Mouse (Mus musculus): ENCODE results near the gene Fstl1. TPM values are rescaled to one million over a fixed set of nuclear protein-coding genes. Genes with fewer than 3 reads are reported as not detected.

Gene Fstl1
- total and polyA plus RNA-seq, 3 experiments = 0.34 to 0.87 (median 0.59) TPM

DNA sequence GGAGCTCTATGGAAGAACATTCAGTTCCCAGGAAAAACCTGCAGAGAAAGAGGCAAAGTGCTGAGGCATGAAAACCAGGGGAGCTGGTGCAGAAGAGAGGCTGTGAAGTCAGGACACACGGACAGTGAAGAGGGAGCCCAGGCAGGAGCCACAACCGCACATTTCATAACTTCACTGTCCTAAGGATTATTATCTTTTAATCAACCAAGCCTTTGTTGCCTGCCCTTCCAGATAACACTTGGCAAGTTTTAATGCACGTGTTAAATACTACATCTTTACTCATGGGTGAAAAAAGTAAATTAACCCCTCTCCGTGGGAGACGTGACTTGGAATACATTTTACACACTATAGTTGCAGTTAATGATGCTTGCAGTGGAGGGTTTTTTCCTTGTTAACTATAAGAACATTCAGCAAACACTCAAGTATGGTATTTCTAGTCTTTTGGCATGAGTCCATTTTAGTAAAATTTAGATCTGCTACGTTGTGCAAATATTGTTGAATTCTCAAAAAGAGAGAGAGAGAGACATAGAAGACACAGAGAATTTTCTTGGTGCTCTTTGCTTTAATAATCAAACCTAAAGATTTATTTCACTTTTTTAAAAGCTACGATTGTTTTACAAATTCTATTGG lies 3.1 kb downstream of the Fstl1 start:
- H3K36me3 ChIP-seq (replicated peaks in 1 of 2; ENCODE audit: control insufficient read depth in 1 of 2, insufficient read depth in 1 of 2, low read length in 1 of 2) = no peaks in the 10 kb centered on the region
- no peak for DNase-seq (ENCODE audit: extremely low read depth)

DNA sequence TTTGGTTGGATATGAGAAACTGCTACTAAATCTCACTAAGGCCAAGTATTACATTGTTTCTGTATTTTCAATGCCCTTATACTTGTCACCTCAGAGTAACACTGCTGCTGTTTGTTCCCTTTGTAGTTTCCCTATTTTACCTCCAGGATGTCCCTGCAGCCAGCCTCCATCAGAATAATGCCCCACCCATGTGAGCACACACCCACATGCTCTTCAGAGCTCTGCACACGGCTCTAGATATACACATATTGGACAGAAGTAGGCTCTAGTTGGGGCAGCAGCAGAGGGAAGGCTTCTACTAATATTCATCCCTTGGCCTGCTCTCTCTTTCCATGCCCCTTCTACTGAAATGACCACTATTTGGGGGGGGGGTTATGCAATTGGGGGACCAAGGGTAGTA lies 3.7 kb downstream of the Fstl1 start:
- Histone ChIP-seq H3K4me1 (ENCODE audit: control insufficient read depth in 1 of 2, insufficient read depth in 2 of 2) (peaks cover 5 to 7% of the 10 kb centered on the region in 2 experiments; a peak in 2 of 4 replicates), H3K36me3 (replicated peaks in 1 of 2; ENCODE audit: control insufficient read depth in 1 of 2, insufficient read depth in 1 of 2, low read length in 1 of 2) (no peaks in the 10 kb centered on the region), H3K79me2 (replicated peaks; ENCODE audit: control insufficient read depth, extremely low read depth, insufficient read depth, poor library complexity, severe bottlenecking) (no peaks in the 10 kb centered on the region), H3K4me3 (replicated peaks in 1 of 3; ENCODE audit: low read depth in 2 of 3, low read length in 2 of 3, poor library complexity in 1 of 3) (no peak overlapping the region), H3K9me3 (replicated peaks; ENCODE audit: low read length) (no peaks in the 10 kb centered on the region), H3K4me2 (ENCODE audit: insufficient read depth, low read depth, poor library complexity, severe bottlenecking) (no peak overlapping the region), H3K27ac (ENCODE audit: insufficient read depth, low read depth) (no peak overlapping the region), H3K9ac (ENCODE audit: insufficient read depth, low read depth) (no peak overlapping the region), H3K27me3 (replicated peaks) (no peaks in the 10 kb centered on the region)
- dilution Hi-C loops (cut with MboI; ENCODE audit: extremely low pct_ligation_motif_present, extremely low pct_unique_long_range_greater_than_20kb, low sequenced_read_pairs) = no loop called here
- TF ChIP-seq TCF12 (IDR thresholded peaks at IDR 0.05; ENCODE audit: low read depth, low read length) (no peak), RCOR1 (conservative IDR thresholded peaks at IDR 0.05; ENCODE audit: low read depth, low read length) (no peak), JUND (conservative IDR thresholded peaks at IDR 0.05; ENCODE audit: low read depth, low read length) (no peak), USF2 (conservative IDR thresholded peaks at IDR 0.05; ENCODE audit: low read depth, low read length) (no peak), CHD2 (IDR thresholded peaks at IDR 0.05; ENCODE audit: low read length) (no peak), CTCF (conservative IDR thresholded peaks at IDR 0.05 in 1 of 2, IDR thresholded peaks at IDR 0.05 in 1 of 2; ENCODE audit: low read depth in 2 of 2, low read length in 2 of 2) (no peak), E2F4 (IDR thresholded peaks at IDR 0.05; ENCODE audit: insufficient replicate concordance, low read depth, low read length) (no peak), KAT2A (IDR thresholded peaks at IDR 0.05; ENCODE audit: insufficient replicate concordance, low read length) (no peak), EP300 (IDR thresholded peaks at IDR 0.05; ENCODE audit: low read length) (no peak), NRF1 (IDR thresholded peaks at IDR 0.05; ENCODE audit: low read depth, low read length) (no peak), PAX5 (IDR thresholded peaks at IDR 0.05; ENCODE audit: low read length) (no peak)
- in situ Hi-C loops (cut with MboI; ENCODE audit: low pct_ligation_motif_present, low pct_unique_long_range_greater_than_20kb, low sequenced_read_pairs) = no loop called here
- DNase-seq (ENCODE audit: extremely low read depth) = peak; percentile 22

More for the DNA sequence above, 3.1 kb downstream of the Fstl1 start:
- Histone ChIP-seq H3K9ac (ENCODE audit: insufficient read depth, low read depth) (no peak overlapping the region), H3K4me1 (ENCODE audit: control insufficient read depth in 1 of 2, insufficient read depth in 2 of 2) (peaks cover 2 to 5% of the 10 kb centered on the region in 2 experiments; a peak in 2 of 4 replicates), H3K4me3 (replicated peaks in 1 of 3; ENCODE audit: low read depth in 2 of 3, low read length in 2 of 3, poor library complexity in 1 of 3) (no peak overlapping the region), H3K9me3 (replicated peaks; ENCODE audit: low read length) (no peaks in the 10 kb centered on the region), H3K27ac (ENCODE audit: insufficient read depth, low read depth) (no peak overlapping the region), H3K4me2 (ENCODE audit: insufficient read depth, low read depth, poor library complexity, severe bottlenecking) (no peak overlapping the region), H3K79me2 (replicated peaks; ENCODE audit: control insufficient read depth, extremely low read depth, insufficient read depth, poor library complexity, severe bottlenecking) (no peaks in the 10 kb centered on the region), H3K27me3 (replicated peaks) (no peaks in the 10 kb centered on the region)
- no peak for TF ChIP-seq ZMIZ1 (IDR thresholded peaks at IDR 0.05; ENCODE audit: low read depth, low read length)
- no peak for TF ChIP-seq RCOR1 (conservative IDR thresholded peaks at IDR 0.05; ENCODE audit: low read depth, low read length)
- TF ChIP-seq JUND (conservative IDR thresholded peaks at IDR 0.05; ENCODE audit: low read depth, low read length) = no peak
- TF ChIP-seq PAX5 (IDR thresholded peaks at IDR 0.05; ENCODE audit: low read length) = no peak
- TF ChIP-seq GABPA (IDR thresholded peaks at IDR 0.05; ENCODE audit: insufficient replicate concordance, low read depth, low read length) = no peak
- no peak for TF ChIP-seq MAFK (IDR thresholded peaks at IDR 0.05; ENCODE audit: insufficient replicate concordance, low read length)
- TF ChIP-seq CHD2 (IDR thresholded peaks at IDR 0.05; ENCODE audit: low read length) = no peak
- TF ChIP-seq POLR2A (IDR thresholded peaks at IDR 0.05; ENCODE audit: low read depth, low read length) = no peak
- TF ChIP-seq TBP (conservative IDR thresholded peaks at IDR 0.05; ENCODE audit: low read depth, low read length) = no peak
- no peak for TF ChIP-seq HCFC1 (IDR thresholded peaks at IDR 0.05; ENCODE audit: low read depth, low read length)
- TF ChIP-seq ELF1 (IDR thresholded peaks at IDR 0.05; ENCODE audit: low read depth, low read length) = no peak
- dilution Hi-C loops (cut with MboI; ENCODE audit: extremely low pct_ligation_motif_present, extremely low pct_unique_long_range_greater_than_20kb, low sequenced_read_pairs) = no loop called here
- in situ Hi-C loops (cut with MboI; ENCODE audit: low pct_ligation_motif_present, low pct_unique_long_range_greater_than_20kb, low sequenced_read_pairs) = no loop called here
